12 mouse cellular contexts compared by ENCODE assay signal in genomic region chr7:112813163-112813562, GRCm38 (mm10).
A peak's percentile ranks its signal among the peaks of the same experiment; 100 is the strongest.
DNase-seq lines count a peak whose midpoint lies in the region; ATAC-seq and TF ChIP-seq lines count a peak whose summit lies in the region.
"Had no signal": no experiment of that assay in that cellular context is flagged by ENCODE, and none has a peak within 500 bp of the region (broad histone marks: within the 10 kb centered on the region; RNA-seq: fewer than 3 reads in every experiment).

No protein-coding gene starts in this region.

- H3K9me3 ChIP-seq in intestine, postnatal 0 days (ENCODE audit: control insufficient read depth): no peaks in the 10 kb centered on the region
- H3K9me3 ChIP-seq in intestine, embryonic 16.5 days (ENCODE audit: control insufficient read depth, low read length): no peaks in the 10 kb centered on the region
- H3K9me3 ChIP-seq in lung, postnatal 0 days (ENCODE audit: low read length): no peaks in the 10 kb centered on the region
- no peaks in the 10 kb centered on the region for H3K9me3 ChIP-seq in ES-Bruce4 (replicated peaks; ENCODE audit: control insufficient read depth, insufficient read depth, low read length, poor library complexity, severe bottlenecking)
- H3K9me3 ChIP-seq: forebrain, embryonic 15.5 days; hindbrain, embryonic 13.5 days; limb, embryonic 15.5 days had no signal

- H3K9ac ChIP-seq in intestine, postnatal 0 days (ENCODE audit: low read depth, low read length): no peak overlapping the region
- no peak overlapping the region for H3K9ac ChIP-seq in intestine, embryonic 16.5 days (ENCODE audit: low read depth, low read length)
- H3K9ac ChIP-seq in lung, postnatal 0 days (replicated peaks; ENCODE audit: low read depth): no peak overlapping the region
- no peak overlapping the region for H3K9ac ChIP-seq in ES-Bruce4 (ENCODE audit: low read depth, poor library complexity, severe bottlenecking)
- H3K9ac ChIP-seq: forebrain, embryonic 15.5 days; hindbrain, embryonic 13.5 days; limb, embryonic 15.5 days had no signal

- H3ac ChIP-seq in myocyte (ENCODE audit: control insufficient read depth, insufficient read length): no peak overlapping the region

- peaks cover 96% of the 10 kb centered on the region for H3K79me2 ChIP-seq in myocyte (ENCODE audit: control insufficient read depth, insufficient read depth)

- no peak overlapping the region for H3K4me3 ChIP-seq in intestine, postnatal 0 days (ENCODE audit: low read depth, low read length)
- no peak overlapping the region for H3K4me3 ChIP-seq in intestine, embryonic 16.5 days (ENCODE audit: low read length)
- H3K4me3 ChIP-seq in lung, postnatal 0 days (ENCODE audit: low read depth, low read length): no peak overlapping the region
- no peak overlapping the region for H3K4me3 ChIP-seq in ES-Bruce4 (ENCODE audit: low read depth, low read length)
- no peak overlapping the region for H3K4me3 ChIP-seq in myocyte
- H3K4me3 ChIP-seq: forebrain, embryonic 15.5 days; hindbrain, embryonic 13.5 days; limb, embryonic 15.5 days had no signal

- 96% methylated on average over 7 of the region's 7 CpGs for WGBS in intestine, postnatal 0 days
- WGBS in intestine, embryonic 16.5 days: 95% methylated on average over 7 of the region's 7 CpGs
- WGBS in lung, postnatal 0 days: 95% methylated on average over 7 of the region's 7 CpGs

- DNase-seq in lung, postnatal 0 days (ENCODE audit: low spot score): no peak
- DNase-seq in lung, adult 18-20 months: no peak
- no peak for DNase-seq in neural tube, embryonic 10.5 days (ENCODE audit: extremely low spot score, low spot score)
- DNase-seq: cerebellum, adult 11 months; kidney, adult 8-10 months had no signal

- H3K27me3 ChIP-seq in intestine, postnatal 0 days (replicated peaks; ENCODE audit: control insufficient read depth, insufficient read depth, low read length): no peaks in the 10 kb centered on the region
- no peaks in the 10 kb centered on the region for H3K27me3 ChIP-seq in intestine, embryonic 16.5 days (replicated peaks; ENCODE audit: control insufficient read depth, insufficient read depth, low read length)
- no peaks in the 10 kb centered on the region for H3K27me3 ChIP-seq in lung, postnatal 0 days (replicated peaks; ENCODE audit: insufficient read depth, low read length)
- H3K27me3 ChIP-seq in ES-Bruce4 (ENCODE audit: control insufficient read depth, insufficient read depth, low read length, poor library complexity, severe bottlenecking) (no peaks in the 10 kb centered on the region), myocyte (ENCODE audit: control insufficient read depth, insufficient read depth, insufficient read length) (no peaks in the 10 kb centered on the region)
- H3K27me3 ChIP-seq: forebrain, embryonic 15.5 days; hindbrain, embryonic 13.5 days; limb, embryonic 15.5 days had no signal

- H3K36me3 ChIP-seq in intestine, postnatal 0 days (ENCODE audit: control insufficient read depth, insufficient read depth): no peaks in the 10 kb centered on the region
- H3K36me3 ChIP-seq in intestine, embryonic 16.5 days (ENCODE audit: control insufficient read depth, insufficient read depth, low read length): no peaks in the 10 kb centered on the region
- no peaks in the 10 kb centered on the region for H3K36me3 ChIP-seq in lung, postnatal 0 days (ENCODE audit: insufficient read depth, low read length)
- no peaks in the 10 kb centered on the region for H3K36me3 ChIP-seq in ES-Bruce4 (ENCODE audit: control insufficient read depth, insufficient read depth, low read length, poor library complexity, severe bottlenecking)
- H3K36me3 ChIP-seq in myocyte (ENCODE audit: control insufficient read depth, insufficient read depth): no peaks in the 10 kb centered on the region
- H3K36me3 ChIP-seq: forebrain, embryonic 15.5 days; hindbrain, embryonic 13.5 days; limb, embryonic 15.5 days had no signal

- ATAC-seq in intestine, postnatal 0 days: no peak
- ATAC-seq in intestine, embryonic 16.5 days: no peak
- ATAC-seq in lung, postnatal 0 days: peak; percentile 18; the same call in 1 of the 2 replicates
- ATAC-seq: forebrain, embryonic 15.5 days had no signal

- TF ChIP-seq POLR2A in ES-Bruce4 (IDR thresholded peaks at IDR 0.05; ENCODE audit: insufficient read depth, low read length) (no peak), myocyte (IDR thresholded peaks at IDR 0.05; ENCODE audit: insufficient read length, low read depth) (no peak)

- no peak for TF ChIP-seq EP300 in lung, postnatal 0 days (IDR thresholded peaks at IDR 0.05)
- no peak for TF ChIP-seq EP300 in ES-Bruce4 (IDR thresholded peaks at IDR 0.05; ENCODE audit: insufficient read depth, low read depth, low read length)

- no peaks in the 10 kb centered on the region for H3K4me1 ChIP-seq in intestine, postnatal 0 days (replicated peaks; ENCODE audit: control insufficient read depth, insufficient read depth, low read length)
- peaks cover 10% of the 10 kb centered on the region for H3K4me1 ChIP-seq in intestine, embryonic 16.5 days (ENCODE audit: control insufficient read depth, insufficient read depth, low read length)
- no peaks in the 10 kb centered on the region; the same call in 1 of the 2 replicates for H3K4me1 ChIP-seq in lung, postnatal 0 days (ENCODE audit: insufficient read depth, low read depth, low read length)
- peaks cover 16% of the 10 kb centered on the region for H3K4me1 ChIP-seq in ES-Bruce4 (ENCODE audit: control insufficient read depth, insufficient read depth, low read length)

- peak; percentile 57 for TF ChIP-seq CTCF in intestine, postnatal 0 days (IDR thresholded peaks at IDR 0.05; ENCODE audit: low read depth)
- peak; percentile 49 for TF ChIP-seq CTCF in lung, postnatal 0 days (IDR thresholded peaks at IDR 0.05)
- peak; percentile 41 for TF ChIP-seq CTCF in ES-Bruce4 (IDR thresholded peaks at IDR 0.05; ENCODE audit: low read depth, low read length)

- no peak overlapping the region for H3K27ac ChIP-seq in intestine, postnatal 0 days (ENCODE audit: low read depth, low read length)
- H3K27ac ChIP-seq in intestine, embryonic 16.5 days (ENCODE audit: low read length): no peak overlapping the region
- no peak overlapping the region for H3K27ac ChIP-seq in lung, postnatal 0 days (ENCODE audit: low read length)
- H3K27ac ChIP-seq in ES-Bruce4 (ENCODE audit: insufficient read depth, low read length): no peak overlapping the region
- H3K27ac ChIP-seq: forebrain, embryonic 15.5 days; hindbrain, embryonic 13.5 days; limb, embryonic 15.5 days had no signal

- H3K4me2 ChIP-seq in intestine, postnatal 0 days (replicated peaks; ENCODE audit: low read depth): no peak overlapping the region
- no peak overlapping the region for H3K4me2 ChIP-seq in intestine, embryonic 16.5 days (ENCODE audit: low read depth, low read length)
- H3K4me2 ChIP-seq in lung, postnatal 0 days (replicated peaks; ENCODE audit: low read depth, low read length): no peak overlapping the region
- peak overlapping the region; percentile 56 for H3K4me2 ChIP-seq in myocyte (ENCODE audit: low read depth)
- H3K4me2 ChIP-seq: forebrain, embryonic 15.5 days; hindbrain, embryonic 13.5 days; limb, embryonic 15.5 days had no signal

TF ChIP-seq in myocyte, 11 proteins besides CTCF, POLR2A, EP300 and RAD21:
- TF ChIP-seq MYOG (IDR thresholded peaks at IDR 0.05; ENCODE audit: control insufficient read depth in 1 of 3, insufficient read depth in 1 of 3, insufficient read length in 2 of 3, low read depth in 2 of 3): no peak
- TF ChIP-seq USF1 (IDR thresholded peaks at IDR 0.05; ENCODE audit: low read depth): no peak
- no peak for TF ChIP-seq TCF12 (IDR thresholded peaks at IDR 0.05; ENCODE audit: insufficient read depth, poor library complexity, severe bottlenecking)
- TF ChIP-seq E2F4 (IDR thresholded peaks at IDR 0.05; ENCODE audit: insufficient read depth): no peak
- TF ChIP-seq MYOD1 (IDR thresholded peaks at IDR 0.05; ENCODE audit: control insufficient read depth in 1 of 3, insufficient read length in 2 of 3, low read depth in 2 of 3): no peak
- no peak for TF ChIP-seq TCF3 (IDR thresholded peaks at IDR 0.05; ENCODE audit: insufficient read length, low read depth)
- no peak for TF ChIP-seq POLR2AphosphoS2 (IDR thresholded peaks at IDR 0.05; ENCODE audit: insufficient read length, low read depth)
- TF ChIP-seq CEBPB (IDR thresholded peaks at IDR 0.05; ENCODE audit: insufficient read depth, poor library complexity, severe bottlenecking): no peak
TF ChIP-seq in myocyte: peak in this region for 0.
